8 mouse cellular contexts compared by ENCODE assay signal in genomic region chr16:14451374-14452046, GRCm38 (mm10).
DNase-seq lines count a peak whose midpoint lies in the region; ATAC-seq and TF ChIP-seq lines count a peak whose summit lies in the region.
"Had no signal": no experiment of that assay in that cellular context is flagged by ENCODE, and none has a peak within 500 bp of the region (broad histone marks: within the 10 kb centered on the region; RNA-seq: fewer than 3 reads in every experiment).

No protein-coding gene starts in this region.

- POLR2A ChIA-PET in Patski (lab: Charles Lee): no interaction called here

- H3K27me3 ChIP-seq in Patski: no peaks in the 10 kb centered on the region

- CTCF ChIA-PET in Patski (lab: Charles Lee): no interaction called here

- peak; percentile 83 for ATAC-seq in Patski

- no peak for TF ChIP-seq CTCF in Patski (IDR thresholded peaks at IDR 0.05)

- DNase-seq in layer of hippocampus, adult 9-11 months: peak; percentile 40
- DNase-seq in layer of hippocampus, postnatal 25 days (ENCODE audit: extremely low spot score in 1 of 2, low spot score in 1 of 2): no peak
- DNase-seq in Patski (ENCODE audit: low read depth, low spot score): peak; percentile 50
- peak; percentile 65 for DNase-seq in adrenal gland, postnatal 14 days
- DNase-seq in lung, postnatal 14 days: peak; percentile 5
- no peak for DNase-seq in MN1 (ENCODE audit: low spot score)
- no peak for DNase-seq in retina, embryonic 14.5 days (ENCODE audit: low spot score)
- DNase-seq: cerebellum, postnatal 36 days had no signal

- in situ Hi-C loops in Patski (cut with MboI; ENCODE audit: low pct_unique_long_range_greater_than_20kb): no loop called here

Comparison
In these comparisons a context has a peak if more than half of its experiments do, and no peak if none do; other contexts are left out.
1. DNase-seq: peak in layer of hippocampus, adult 9-11 months (single experiment), Patski (single experiment), adrenal gland, postnatal 14 days (single experiment) and lung, postnatal 14 days (single experiment); none in layer of hippocampus, postnatal 25 days (0 of 2), MN1 (single experiment) and retina, embryonic 14.5 days (single experiment).